Mouse (Mus musculus) MEL (cell line): ENCODE results near the gene Bet1l. TPM values are rescaled to one million over a fixed set of nuclear protein-coding genes. Genes with fewer than 3 reads are reported as not detected.
A peak's percentile ranks its signal among the peaks of the same experiment; 100 is the strongest.

Experiments
- DNase-seq: peaks from one replicate; pipeline ENCODE4 v3.0.0; 2011; ENCODE audit warnings: low read depth, low spot score
- H3K27ac ChIP-seq: 2 replicates; pipeline ENCODE4 v1.5.1; 2012; ENCODE audit warnings: low read depth, mild to moderate bottlenecking, control low read depth, low read length, moderate library complexity; ENCODE audit not compliant: control insufficient read depth
- H3K27me3 ChIP-seq, 2 experiments: fragments of 150-350 bp in 1 of 2; sonication (generic) in 1 of 2; 2 replicates each; pipeline ENCODE4 v1.6.1; 2012; ENCODE audit warnings: low read length in 2 of 2, mild to moderate bottlenecking in 2 of 2, improper control_type of control experiment in 1 of 2, moderate library complexity in 1 of 2; ENCODE audit not compliant: insufficient read depth in 2 of 2, control insufficient read depth in 1 of 2
- H3K36me3 ChIP-seq, 2 experiments: 2 replicates each; pipeline ENCODE4 v1.6.1; 2012 to 2014; ENCODE audit warnings: low read length in 2 of 2, improper control_type of control experiment in 1 of 2, inconsistent platforms in 1 of 2, mild to moderate bottlenecking in 1 of 2; ENCODE audit not compliant: insufficient read depth in 2 of 2, control insufficient read depth in 1 of 2
- H3K4me1 ChIP-seq, 2 experiments: fragments of 150-350 bp in 1 of 2; sonication (generic) in 1 of 2; 2 replicates each; pipeline ENCODE4 v1.6.1; 2012; ENCODE audit warnings: low read length in 2 of 2, improper control_type of control experiment in 1 of 2, mild to moderate bottlenecking in 1 of 2; ENCODE audit not compliant: insufficient read depth in 2 of 2, control insufficient read depth in 1 of 2
- H3K4me3 ChIP-seq, 2 experiments: fragments of 150-350 bp in 1 of 2; sonication (generic) in 1 of 2; 2 replicates each; pipeline ENCODE4 v1.5.1; 2012; ENCODE audit warnings: low read depth in 2 of 2, low read length in 2 of 2, mild to moderate bottlenecking in 2 of 2, moderate library complexity in 2 of 2, control low read depth in 1 of 2, improper control_type of control experiment in 1 of 2; ENCODE audit not compliant: control insufficient read depth in 1 of 2, insufficient read depth in 1 of 2
- H3K79me2 ChIP-seq: 2 replicates; pipeline ENCODE4 v1.6.1; 2012; ENCODE audit warnings: mild to moderate bottlenecking, low read length, moderate library complexity; ENCODE audit not compliant: control insufficient read depth, poor library complexity, insufficient read depth
- H3K9ac ChIP-seq: 2 replicates; pipeline ENCODE4 v1.6.1; 2012; ENCODE audit warnings: low read depth, mild to moderate bottlenecking, control low read depth, low read length, moderate library complexity; ENCODE audit not compliant: control insufficient read depth, poor library complexity, severe bottlenecking
- H3K9me3 ChIP-seq: fragments of 150-350 bp; sonication (generic); replicated peaks from 2 replicates; pipeline ENCODE4 v1.6.1; 2012; ENCODE audit warnings: mild to moderate bottlenecking, low read length, improper control_type of control experiment, moderate library complexity; ENCODE audit not compliant: insufficient read depth
- CTCF ChIP-seq, 3 experiments: IDR thresholded peaks in 2 of 3; conservative IDR thresholded peaks in 1 of 3; 2 replicates each; pipeline ENCODE4 v1.5.1; 2011 to 2012; ENCODE audit warnings: low read length in 3 of 3, low read depth in 2 of 3, mild to moderate bottlenecking in 2 of 3, improper control_type of control experiment in 1 of 3, inconsistent platforms in 1 of 3, mixed read lengths in 1 of 3, moderate library complexity in 1 of 3; ENCODE audit not compliant: control insufficient read depth in 1 of 3, insufficient read depth in 1 of 3, poor library complexity in 1 of 3, severe bottlenecking in 1 of 3
- ELF1 ChIP-seq: IDR thresholded peaks from 2 replicates; pipeline ENCODE4 v1.6.1; 2014; ENCODE audit warnings: low read depth, mild to moderate bottlenecking, inconsistent platforms, low read length, improper control_type of control experiment, moderate library complexity
- EP300 ChIP-seq, 2 experiments: IDR thresholded peaks; 2 replicates each; pipeline ENCODE4 v1.6.1; 2011; ENCODE audit warnings: improper control_type of control experiment in 2 of 2, low read length in 2 of 2, low read depth in 1 of 2, mild to moderate bottlenecking in 1 of 2
- ETS1 ChIP-seq: IDR thresholded peaks from 2 replicates; pipeline ENCODE4 v1.6.1; 2012; ENCODE audit warnings: low read depth, mild to moderate bottlenecking, inconsistent platforms, low read length, improper control_type of control experiment, moderate library complexity
- GATA1 ChIP-seq: IDR thresholded peaks from 2 replicates; pipeline ENCODE4 v1.6.1; 2011; ENCODE audit warnings: low read depth, low read length, improper control_type of control experiment
- HCFC1 ChIP-seq: IDR thresholded peaks from 2 replicates; pipeline ENCODE4 v1.6.1; 2012; ENCODE audit warnings: low read depth, mild to moderate bottlenecking, inconsistent platforms, low read length, improper control_type of control experiment, moderate library complexity
- KAT2A ChIP-seq: conservative IDR thresholded peaks from 2 replicates; pipeline ENCODE4 v1.6.1; 2012; ENCODE audit warnings: low read depth, low read length, improper control_type of control experiment, inconsistent platforms
- MAFK ChIP-seq: IDR thresholded peaks from 2 replicates; pipeline ENCODE4 v1.6.1; 2011; ENCODE audit warnings: low read depth, mild to moderate bottlenecking, low read length, improper control_type of control experiment, borderline replicate concordance
- MAX ChIP-seq: IDR thresholded peaks from 2 replicates; pipeline ENCODE4 v1.6.1; 2011; ENCODE audit warnings: low read length, improper control_type of control experiment
- MAZ ChIP-seq: IDR thresholded peaks from 2 replicates; pipeline ENCODE4 v1.6.1; 2012; ENCODE audit warnings: low read depth, mild to moderate bottlenecking, inconsistent platforms, low read length, improper control_type of control experiment
- MXI1 ChIP-seq: IDR thresholded peaks from 2 replicates; pipeline ENCODE4 v1.6.1; 2011; ENCODE audit warnings: mild to moderate bottlenecking, low read depth, low read length, improper control_type of control experiment
- MYB ChIP-seq: IDR thresholded peaks from 2 replicates; pipeline ENCODE4 v1.6.1; 2011; ENCODE audit warnings: mild to moderate bottlenecking, low read depth, low read length, improper control_type of control experiment
- NELFE ChIP-seq: IDR thresholded peaks from 2 replicates; pipeline ENCODE4 v1.6.1; 2011; ENCODE audit warnings: low read depth, low read length, improper control_type of control experiment
- NRF1 ChIP-seq: IDR thresholded peaks from 2 replicates; pipeline ENCODE4 v1.6.1; 2014; ENCODE audit warnings: low read depth, mild to moderate bottlenecking, inconsistent platforms, low read length, improper control_type of control experiment, moderate library complexity; ENCODE audit not compliant: poor library complexity, insufficient read depth, severe bottlenecking
- POLR2A ChIP-seq, 2 experiments: IDR thresholded peaks; 2 replicates each; pipeline ENCODE4 v1.6.1; 2011 to 2012; ENCODE audit warnings: low read length in 2 of 2, mild to moderate bottlenecking in 2 of 2, control low read depth in 1 of 2, improper control_type of control experiment in 1 of 2, low read depth in 1 of 2, moderate library complexity in 1 of 2; ENCODE audit not compliant: control insufficient read depth in 1 of 2, insufficient read depth in 1 of 2, poor library complexity in 1 of 2
- POLR2AphosphoS2 ChIP-seq: IDR thresholded peaks from 2 replicates; pipeline ENCODE4 v1.6.1; 2011; ENCODE audit warnings: low read length, improper control_type of control experiment
- RCOR1 ChIP-seq: IDR thresholded peaks from 2 replicates; pipeline ENCODE4 v1.6.1; 2012; ENCODE audit warnings: low read depth, mild to moderate bottlenecking, inconsistent platforms, low read length, improper control_type of control experiment
- SIN3A ChIP-seq: IDR thresholded peaks from 2 replicates; pipeline ENCODE4 v1.6.1; 2012; ENCODE audit warnings: low read length, improper control_type of control experiment, inconsistent platforms
- SMC3 ChIP-seq: IDR thresholded peaks from 2 replicates; pipeline ENCODE4 v1.6.1; 2011; ENCODE audit warnings: low read depth, low read length, improper control_type of control experiment
- TBP ChIP-seq: IDR thresholded peaks from 2 replicates; pipeline ENCODE4 v1.8.0; 2011; ENCODE audit warnings: low read depth, low read length, improper control_type of control experiment
- TCF12 ChIP-seq: IDR thresholded peaks from 2 replicates; pipeline ENCODE4 v1.6.1; 2014; ENCODE audit warnings: low read depth, mild to moderate bottlenecking, inconsistent platforms, low read length, improper control_type of control experiment, moderate library complexity
- ZMIZ1 ChIP-seq: IDR thresholded peaks from 2 replicates; pipeline ENCODE4 v1.6.1; 2012; ENCODE audit warnings: low read depth, mild to moderate bottlenecking, inconsistent platforms, low read length, improper control_type of control experiment, moderate library complexity
- ZNF384 ChIP-seq: IDR thresholded peaks from 2 replicates; pipeline ENCODE4 v1.6.1; 2012; ENCODE audit warnings: low read depth, mild to moderate bottlenecking, inconsistent platforms, low read length, improper control_type of control experiment
- polyA plus RNA-seq, 2 experiments: library from polyadenylated mRNA; stranded (reverse) in 1 of 2; unstranded in 1 of 2; fragments of >175 nt in 1 of 2; fragments of >200 nt in 1 of 2; gene quantifications; 2 replicates each; pipeline versions ENCODE4 v1.2.1 to v1.2.4; 2012; ENCODE audit warnings: low replicate concordance in 2 of 2, low read depth in 1 of 2; ENCODE audit not compliant: insufficient read length in 2 of 2, insufficient read depth in 1 of 2, missing spikeins in 1 of 2
- total RNA-seq: library from RNA; depleted of rRNA; stranded (reverse); fragments of 300-350 nt; gene quantifications from 2 replicates; pipeline ENCODE4 v1.2.3, GENCODE M21; 2012

The Bet1l gene
- total and polyA plus RNA-seq, 3 experiments, result 16.0 to 26.2 TPM; not detected in 1

- peaks cover 37% of the 10 kb centered on the region for H3K79me2 ChIP-seq
- peak; percentile 70 for TF ChIP-seq NELFE
- peak; percentile 94 for TF ChIP-seq HCFC1
- TF ChIP-seq SMC3, result no peak
- TF ChIP-seq ZMIZ1, result peak; percentile 64
- TF ChIP-seq MXI1, result peak; percentile 87
- TF ChIP-seq MAFK, result no peak; the same call in 1 of the 2 replicates
- TF ChIP-seq MAX, result peak; percentile 70
- TF ChIP-seq KAT2A, result peak; percentile 72; the same call in 1 of the 2 replicates
- no peak for TF ChIP-seq GATA1
- peak; percentile 14; the same call in 1 of the 2 replicates for TF ChIP-seq TCF12
- peak; percentile 99 for TF ChIP-seq SIN3A
- peak; percentile 68; the same call in 1 of the 2 replicates for TF ChIP-seq TBP
- no peak; a peak in 1 of 4 replicates for TF ChIP-seq EP300 (IDR thresholded peaks at IDR 0.05; ENCODE audit: low read depth in 1 of 2, low read length in 2 of 2)
- peak; percentile 99 for TF ChIP-seq ELF1
- peak; percentile 49; the same call in 1 of the 2 replicates for TF ChIP-seq ETS1
- TF ChIP-seq RCOR1, result no peak; the same call in 1 of the 2 replicates
- TF ChIP-seq MAZ, result no peak
- no peak for TF ChIP-seq ZNF384
- TF ChIP-seq MYB, result peak; percentile 16; the same call in 1 of the 2 replicates
- no peak for TF ChIP-seq CTCF (IDR thresholded peaks at IDR 0.05 in 2 of 3, conservative IDR thresholded peaks at IDR 0.05 in 1 of 3; ENCODE audit: control insufficient read depth in 1 of 3, insufficient read depth in 1 of 3, low read depth in 2 of 3, low read length in 3 of 3, poor library complexity in 1 of 3, severe bottlenecking in 1 of 3)
- no peak for TF ChIP-seq NRF1
- peak; percentile 44; the same call in 1 of the 2 replicates for TF ChIP-seq POLR2AphosphoS2
- peak; percentile 53 to 86; a peak in 3 of 4 replicates for TF ChIP-seq POLR2A (IDR thresholded peaks at IDR 0.05; ENCODE audit: control insufficient read depth in 1 of 2, insufficient read depth in 1 of 2, low read depth in 1 of 2, low read length in 2 of 2, poor library complexity in 1 of 2)
- TF ChIP-seq, all 39 proteins: peak for 14
- H3K9ac ChIP-seq, result peak within 1 kb of the TSS; percentile 80
- H3K27ac ChIP-seq, result peak within 1 kb of the TSS; percentile 89
- H3K4me3 ChIP-seq, result peak within 1 kb of the TSS; percentile 84 to 91
- no peaks in the 10 kb centered on the region for H3K9me3 ChIP-seq
- peaks cover 0 to 8% of the 10 kb centered on the region in 2 experiments; a peak in 2 of 4 replicates for H3K36me3 ChIP-seq
- DNase-seq, result peak; percentile 95
- H3K4me1 ChIP-seq, result peaks cover 3 to 19% of the 10 kb centered on the region in 2 experiments; a peak in 3 of 4 replicates
- H3K27me3 ChIP-seq, result no peaks in the 10 kb centered on the region
Observed at GRCm38 (mm10) chr7:140855860-140856784, 1.3 kb downstream of the Bet1l start, which contains the start of gene Gm45785. TSS of gene Gm45785 (minus strand) at chr7:140856331.
